Mouse (Mus musculus): ENCODE measurements around the gene Rbp4.

DNA sequence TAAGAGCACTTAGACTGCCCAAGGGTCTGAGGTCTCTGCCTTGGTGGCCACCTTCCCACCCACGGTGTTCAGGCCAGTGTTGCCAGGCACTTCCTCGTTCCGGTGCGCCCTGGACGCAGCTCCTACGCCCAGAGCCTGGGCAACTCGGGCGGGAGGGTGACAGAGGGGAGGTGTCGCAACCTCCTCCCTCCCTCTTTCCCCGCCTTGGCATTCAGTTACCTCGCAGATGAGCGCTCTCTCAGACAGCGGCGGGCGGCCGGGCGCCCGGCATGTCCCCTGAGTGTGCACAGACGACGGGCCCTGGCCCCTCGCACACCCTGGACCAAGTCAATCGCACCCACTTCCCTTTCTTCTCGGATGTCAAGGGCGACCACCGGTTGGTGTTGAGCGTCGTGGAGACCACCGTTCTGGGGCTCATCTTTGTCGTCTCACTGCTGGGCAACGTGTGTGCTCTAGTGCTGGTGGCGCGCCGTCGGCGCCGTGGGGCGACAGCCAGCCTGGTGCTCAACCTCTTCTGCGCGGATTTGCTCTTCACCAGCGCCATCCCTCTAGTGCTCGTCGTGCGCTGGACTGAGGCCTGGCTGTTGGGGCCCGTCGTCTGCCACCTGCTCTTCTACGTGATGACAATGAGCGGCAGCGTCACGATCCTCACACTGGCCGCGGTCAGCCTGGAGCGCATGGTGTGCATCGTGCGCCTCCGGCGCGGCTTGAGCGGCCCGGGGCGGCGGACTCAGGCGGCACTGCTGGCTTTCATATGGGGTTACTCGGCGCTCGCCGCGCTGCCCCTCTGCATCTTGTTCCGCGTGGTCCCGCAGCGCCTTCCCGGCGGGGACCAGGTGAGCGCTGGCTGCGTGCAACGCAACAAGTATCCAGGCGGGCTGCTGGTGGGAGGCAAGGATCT is 28.0 kb downstream of the Rbp4 start, which contains the start of gene Ffar4:
- TF ChIP-seq CTCF (IDR thresholded peaks at IDR 0.05; ENCODE audit: insufficient read depth, low read depth, low read length), result no peak
- no peak for TF ChIP-seq POLR2A (IDR thresholded peaks at IDR 0.05; ENCODE audit: insufficient read depth, low read depth, low read length)

All from olfactory bulb, adult 2 months (tissue).